7 mouse cellular contexts compared by ENCODE assay signal in the genomic region with DNA sequence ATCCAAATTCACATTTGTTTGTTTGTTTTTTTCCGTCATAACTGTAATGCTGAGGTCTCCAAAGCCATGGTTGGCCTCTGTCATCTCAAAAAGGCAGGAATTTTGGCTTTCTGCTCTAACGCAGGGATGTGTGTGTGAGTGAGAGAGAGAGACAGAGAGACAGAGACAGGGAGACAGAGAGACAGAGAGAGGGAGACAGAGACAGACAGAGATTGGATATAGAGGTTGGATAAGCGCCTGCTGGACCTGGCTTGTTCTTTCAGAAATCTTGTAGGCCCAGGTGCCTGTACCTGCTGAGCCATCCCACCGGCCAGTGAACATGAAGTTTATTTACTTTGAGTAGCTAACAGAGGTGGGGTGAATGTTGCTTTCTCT. TPM values are rescaled to one million over a fixed set of nuclear protein-coding genes. Genes with fewer than 3 reads are reported as not detected.
DNase-seq lines count a peak whose midpoint lies in the region; ATAC-seq and TF ChIP-seq lines count a peak whose summit lies in the region.

No protein-coding gene starts in this region.

- peak overlapping the region; percentile 68 for H3K4me3 ChIP-seq in lung, embryonic 15.5 days
- H3K4me3 ChIP-seq in erythroblast, embryonic 14.5 days (replicated peaks): peak overlapping the region; percentile 98
- H3K4me3 ChIP-seq in limb, embryonic 14.5 days (replicated peaks; ENCODE audit: low read length): peak overlapping the region; percentile 91
- H3K4me3 ChIP-seq in stomach, embryonic 14.5 days (ENCODE audit: low read depth, low read length): peak overlapping the region; percentile 97

- no peaks in the 10 kb centered on the region for H3K27me3 ChIP-seq in lung, embryonic 15.5 days
- no peaks in the 10 kb centered on the region for H3K27me3 ChIP-seq in erythroblast, embryonic 14.5 days (ENCODE audit: control insufficient read depth)
- H3K27me3 ChIP-seq in limb, embryonic 14.5 days (ENCODE audit: control insufficient read depth, insufficient read depth, low read length): no peaks in the 10 kb centered on the region
- H3K27me3 ChIP-seq in stomach, embryonic 14.5 days (ENCODE audit: control insufficient read depth, insufficient read depth, low read length): no peaks in the 10 kb centered on the region

- H3K9ac ChIP-seq in lung, embryonic 15.5 days: peak overlapping the region; percentile 23
- no peak overlapping the region for H3K9ac ChIP-seq in limb, embryonic 14.5 days (ENCODE audit: low read depth, low read length, severe bottlenecking)
- 0 out of 2 replicates have a peak overlapping the region, but pooled peaks have one; percentile 96 for H3K9ac ChIP-seq in stomach, embryonic 14.5 days (replicated peaks; ENCODE audit: low read depth, low read length)

- ATAC-seq in lung, embryonic 15.5 days (ENCODE audit: borderline replicate concordance, extremely low read depth, low FRiP score, low TSS enrichment): 0 out of 2 replicates have a peak, but pooled peaks have one; percentile 23
- ATAC-seq in limb, embryonic 14.5 days (ENCODE audit: low FRiP score, low read depth): no peak
- ATAC-seq in stomach, embryonic 14.5 days (ENCODE audit: insufficient number of reproducible peaks, insufficient read depth, low FRiP score, low read depth): no peak

- H3K4me1 ChIP-seq in lung, embryonic 15.5 days: peaks cover 17% of the 10 kb centered on the region
- H3K4me1 ChIP-seq in erythroblast, embryonic 14.5 days (ENCODE audit: control insufficient read depth): peaks cover 37% of the 10 kb centered on the region
- H3K4me1 ChIP-seq in limb, embryonic 14.5 days (ENCODE audit: control insufficient read depth, insufficient read depth, low read length): peaks cover 5% of the 10 kb centered on the region; the same call in 1 of the 2 replicates
- peaks cover 7% of the 10 kb centered on the region for H3K4me1 ChIP-seq in stomach, embryonic 14.5 days (ENCODE audit: control insufficient read depth, insufficient read depth, low read length)

- peaks cover 8% of the 10 kb centered on the region for H3K36me3 ChIP-seq in lung, embryonic 15.5 days
- H3K36me3 ChIP-seq in erythroblast, embryonic 14.5 days (ENCODE audit: control insufficient read depth): peaks cover 31% of the 10 kb centered on the region
- peaks cover 20% of the 10 kb centered on the region for H3K36me3 ChIP-seq in limb, embryonic 14.5 days (ENCODE audit: control insufficient read depth, insufficient read depth, low read length)
- peaks cover under 1% of the 10 kb centered on the region for H3K36me3 ChIP-seq in stomach, embryonic 14.5 days (ENCODE audit: control insufficient read depth, insufficient read depth, low read length)

- 31% methylated on average over 4 of the region's 4 CpGs for WGBS in lung, embryonic 15.5 days
- 40% methylated on average over 4 of the region's 4 CpGs for WGBS in limb, embryonic 14.5 days
- WGBS in stomach, embryonic 14.5 days: 36% methylated on average over 4 of the region's 4 CpGs

- no peak for TF ChIP-seq POLR2A in limb, embryonic 14.5 days (IDR thresholded peaks at IDR 0.05; ENCODE audit: borderline replicate concordance, extremely low read depth, insufficient read depth, insufficient read length)

- no peak overlapping the region for H3K27ac ChIP-seq in lung, embryonic 15.5 days
- H3K27ac ChIP-seq in limb, embryonic 14.5 days (replicated peaks; ENCODE audit: low read depth, low read length): no peak overlapping the region
- H3K27ac ChIP-seq in stomach, embryonic 14.5 days (ENCODE audit: low read length): no peak overlapping the region

- no peaks in the 10 kb centered on the region for H3K9me3 ChIP-seq in lung, embryonic 15.5 days
- H3K9me3 ChIP-seq in erythroblast, embryonic 14.5 days (ENCODE audit: control insufficient read depth, low read length): no peaks in the 10 kb centered on the region
- H3K9me3 ChIP-seq in limb, embryonic 14.5 days (ENCODE audit: control insufficient read depth, low read length): no peaks in the 10 kb centered on the region
- H3K9me3 ChIP-seq in stomach, embryonic 14.5 days (ENCODE audit: control insufficient read depth, low read depth, low read length): no peaks in the 10 kb centered on the region

- H3K4me2 ChIP-seq in lung, embryonic 15.5 days: peak overlapping the region; percentile 46
- H3K4me2 ChIP-seq in limb, embryonic 14.5 days (replicated peaks; ENCODE audit: low read depth, low read length, severe bottlenecking): peak overlapping the region; percentile 18; the same call in 1 of the 2 replicates
- H3K4me2 ChIP-seq in stomach, embryonic 14.5 days (replicated peaks; ENCODE audit: low read depth, low read length): peak overlapping the region; percentile 19; the same call in 1 of the 2 replicates

- no peak for DNase-seq in lung, postnatal 4 days
- DNase-seq in limb, embryonic 14.5 days (ENCODE audit: low spot score): no peak
- DNase-seq in urinary bladder, postnatal 4 days (ENCODE audit: low spot score in 2 of 2): no peak
- no peak for DNase-seq in cerebellum, adult 9-10 months

RNA-seq across cellular contexts. Expression of gene Dpp8, which starts 0.3 kb away (rescaled TPM):
- 33.9 and 36.3 TPM in 2 replicates for polyA plus RNA-seq in lung, embryonic 15.5 days (2015; fragmentation: Nextera tagmentation; extraction: Ambion mirVana)
- 0.33 and 0.43 TPM in 2 replicates for polyA plus RNA-seq in erythroblast, embryonic 14.5 days (2012)
- 52.3 and 61.5 TPM in 2 replicates for polyA plus RNA-seq in limb, embryonic 14.5 days (2012; rRNA removed)
- 29.1 and 30.3 TPM in 2 replicates for polyA plus RNA-seq in limb, embryonic 14.5 days (2014; fragmentation: Nextera tagmentation; extraction: Ambion mirVana)
- 29.8 and 33.1 TPM in 2 replicates for polyA plus RNA-seq in stomach, embryonic 14.5 days (2014; fragmentation: Nextera tagmentation; extraction: Ambion mirVana)

RNA-seq across cellular contexts. Expression of gene Hacd3, which starts 10.4 kb away (rescaled TPM):
- polyA plus RNA-seq in lung, embryonic 15.5 days (2015; fragmentation: Nextera tagmentation; extraction: Ambion mirVana): 77.0 and 79.8 TPM in 2 replicates
- 0.22 and 0.27 TPM in 2 replicates for polyA plus RNA-seq in erythroblast, embryonic 14.5 days (2012)
- 52.0 and 53.4 TPM in 2 replicates for polyA plus RNA-seq in limb, embryonic 14.5 days (2012; rRNA removed)
- polyA plus RNA-seq in limb, embryonic 14.5 days (2014; fragmentation: Nextera tagmentation; extraction: Ambion mirVana): 41.8 and 48.1 TPM in 2 replicates
- polyA plus RNA-seq in stomach, embryonic 14.5 days (2014; fragmentation: Nextera tagmentation; extraction: Ambion mirVana): 83.8 and 84.6 TPM in 2 replicates

Comparison
In these comparisons a context has a peak if more than half of its experiments do, and no peak if none do; other contexts are left out.
1. RNA of gene Dpp8, which starts 0.3 kb away (polyA plus RNA-seq): 29.1 to 61.5 TPM in limb, embryonic 14.5 days, 33.9 to 36.3 TPM in lung, embryonic 15.5 days and 29.8 to 33.1 TPM in stomach, embryonic 14.5 days; 0.33 to 0.43 TPM in erythroblast, embryonic 14.5 days; every median in the first group is over 10 times any median in the second.
2. RNA of gene Hacd3, which starts 10.4 kb away (polyA plus RNA-seq): 83.8 to 84.6 TPM in stomach, embryonic 14.5 days, 77.0 to 79.8 TPM in lung, embryonic 15.5 days and 41.8 to 53.4 TPM in limb, embryonic 14.5 days; 0.22 to 0.27 TPM in erythroblast, embryonic 14.5 days; every median in the first group is over 10 times any median in the second.
3. Peak in every context shown above with its lines, with median percentiles within 50 percentile points of each other: H3K4me2 ChIP-seq and H3K4me3 ChIP-seq.